Comparison of ENCODE assay signal across 9 mouse cellular contexts in genomic region chr13:119602688-119603331, GRCm38 (mm10). TPM values are rescaled to one million over a fixed set of nuclear protein-coding genes. Genes with fewer than 3 reads are reported as not detected.
DNase-seq lines count a peak whose midpoint lies in the region; TF ChIP-seq lines count a peak whose summit lies in the region.
"Not testable (repeated sequence)": the region's sequence is repeated elsewhere in the genome, so short reads cannot be mapped to it uniquely, and the experiment has no call there.
"Had no signal": no experiment of that assay in that cellular context is flagged by ENCODE, and none has a peak within 500 bp of the region (broad histone marks: within the 10 kb centered on the region; RNA-seq: fewer than 3 reads in every experiment).

No protein-coding gene starts in this region.

- peak; percentile 37 for DNase-seq in 3134 (ENCODE audit: extremely low read depth, insufficient read length, low spot score)
- DNase-seq in brain, embryonic 14.5 days (ENCODE audit: low read depth): peak; percentile 63
- peak; percentile 36 for DNase-seq in embryo, embryonic 11.5 days (ENCODE audit: low read depth, low spot score)
- DNase-seq in heart, adult 18-20 months: peak; percentile 25 to 32
- peak; percentile 62 for DNase-seq in layer of hippocampus, adult 9-11 months
- DNase-seq in lung, postnatal 14 days: peak; percentile 58
- DNase-seq in right cerebral cortex, postnatal 10 days (ENCODE audit: low spot score in 2 of 2): peak; percentile 39 to 64
- DNase-seq in thymus, postnatal 10 days (ENCODE audit: low spot score in 2 of 2): peak; percentile 30 to 41

- TF ChIP-seq CTCF in brain, embryonic 14.5 days (IDR thresholded peaks at IDR 0.05; ENCODE audit: borderline replicate concordance, extremely low read depth, insufficient read depth, insufficient read length): not testable (repeated sequence)

- not testable (repeated sequence) for TF ChIP-seq POLR2A in brain, embryonic 14.5 days (IDR thresholded peaks at IDR 0.05; ENCODE audit: borderline replicate concordance, extremely low read depth, insufficient read depth, insufficient read length, poor library complexity, severe bottlenecking)

RNA-seq across cellular contexts. Expression of gene Ccl28, which starts 20.8 kb away (rescaled TPM):
- polyA plus RNA-seq in brain, embryonic 14.5 days (2012; rRNA removed): 0.29 and 0.30 TPM in 2 replicates
- total RNA-seq in heart, adult 18-20 months (2021): under 1 TPM in 1 of 2 experiments, not detected in 1; 0.44 TPM
- polyA plus RNA-seq: limb, embryonic 15.5 days had no signal

Comparison
In these comparisons a context has a peak if more than half of its experiments do, and no peak if none do; other contexts are left out.
1. Peak in every context shown above with its lines: DNase-seq.